Mouse (Mus musculus) kidney, embryonic 16.5 days (tissue): ENCODE measurements at regions not wholly inside any gene's neighbourhood (a gene's known extent, or its start where the extent isn't known, plus 50 kb on each side); places are given as distances from the start of the nearest gene placed in this dataset.

Source experiments
- ATAC-seq: fragments of 200-750 bp; cut with Nextera tagmentation; 2 replicates; pipeline ENCODE4 v1.8.0; 2017; ENCODE audit warnings: moderate TSS enrichment; ENCODE audit not compliant: low FRiP score, low TSS enrichment
- H3K27ac ChIP-seq: fragments of 300-500 bp; sonication (generic); 2 replicates; pipeline ENCODE4 v1.5.1; 2014; ENCODE audit warnings: low read length
- H3K27me3 ChIP-seq: fragments of 300-500 bp; sonication (generic); 2 replicates; pipeline ENCODE4 v1.6.1; 2014; ENCODE audit warnings: low read length, control low read depth, mixed read lengths; ENCODE audit not compliant: insufficient read depth
- H3K36me3 ChIP-seq: fragments of 300-500 bp; sonication (generic); 2 replicates; pipeline ENCODE4 v1.6.1; 2014; ENCODE audit warnings: low read length, control low read depth, mixed read lengths; ENCODE audit not compliant: insufficient read depth
- H3K4me1 ChIP-seq: fragments of 300-500 bp; sonication (generic); 2 replicates; pipeline ENCODE4 v1.6.1; 2014; ENCODE audit warnings: low read length, control low read depth, mixed read lengths; ENCODE audit not compliant: insufficient read depth
- H3K4me2 ChIP-seq: fragments of 300-500 bp; sonication (generic); replicated peaks from 2 replicates; pipeline ENCODE4 v1.6.1; 2014; ENCODE audit warnings: low read depth, low read length
- H3K4me3 ChIP-seq: fragments of 300-500 bp; sonication (generic); 2 replicates; pipeline ENCODE4 v1.5.1; 2014; ENCODE audit warnings: mild to moderate bottlenecking, low read length
- H3K9ac ChIP-seq: fragments of 300-500 bp; sonication (generic); replicated peaks from 2 replicates; pipeline ENCODE4 v1.6.1; 2014; ENCODE audit warnings: low read length
- H3K9me3 ChIP-seq: fragments of 300-500 bp; sonication (generic); 2 replicates; pipeline ENCODE4 v1.6.1; 2016; ENCODE audit warnings: low read length, control low read depth
- WGBS: fragments of 180-500 bp; shearing (Covaris S2); extraction: QIAGEN DNeasy Blood & Tissue Kit; methylation state at CpG from one replicate; pipeline ENCODE4 v1.1.7; 2014; 5-methylcytosine and 5-hydroxymethylcytosine counted together

DNA sequence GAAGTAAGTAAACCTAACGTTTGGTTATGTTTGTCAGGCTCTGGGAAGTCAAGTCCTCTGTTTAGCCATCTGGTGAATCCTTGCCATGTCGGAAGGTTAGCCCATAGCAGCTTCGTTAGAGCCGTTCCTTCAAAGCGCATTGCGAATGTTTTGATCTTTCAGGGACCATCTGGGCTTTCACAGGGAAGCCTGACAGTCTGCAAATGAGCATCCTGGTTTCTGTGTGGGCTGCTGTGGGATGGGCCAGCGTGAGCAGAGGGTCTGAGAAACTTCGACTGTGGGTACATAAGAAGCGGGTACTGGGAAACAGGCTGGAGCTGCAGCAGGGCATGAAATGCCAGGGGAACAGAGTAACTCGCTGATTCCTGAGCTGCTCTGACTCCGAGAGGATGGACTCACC lies 274.7 kb upstream of the Nr2f2 start:
- H3K4me2 ChIP-seq, result no peak overlapping the region
- no peak for ATAC-seq
- no peaks in the 10 kb centered on the region for H3K36me3 ChIP-seq
- H3K9ac ChIP-seq, result 0 out of 2 replicates have a peak overlapping the region, but pooled peaks have one; percentile 44
- no peaks in the 10 kb centered on the region for H3K9me3 ChIP-seq
- H3K27me3 ChIP-seq, result no peaks in the 10 kb centered on the region
- H3K27ac ChIP-seq, result no peak overlapping the region
- peaks cover 32% of the 10 kb centered on the region for H3K4me1 ChIP-seq
- no peak overlapping the region for H3K4me3 ChIP-seq
- WGBS, result 40% methylated on average over 11 of the region's 11 CpGs

DNA sequence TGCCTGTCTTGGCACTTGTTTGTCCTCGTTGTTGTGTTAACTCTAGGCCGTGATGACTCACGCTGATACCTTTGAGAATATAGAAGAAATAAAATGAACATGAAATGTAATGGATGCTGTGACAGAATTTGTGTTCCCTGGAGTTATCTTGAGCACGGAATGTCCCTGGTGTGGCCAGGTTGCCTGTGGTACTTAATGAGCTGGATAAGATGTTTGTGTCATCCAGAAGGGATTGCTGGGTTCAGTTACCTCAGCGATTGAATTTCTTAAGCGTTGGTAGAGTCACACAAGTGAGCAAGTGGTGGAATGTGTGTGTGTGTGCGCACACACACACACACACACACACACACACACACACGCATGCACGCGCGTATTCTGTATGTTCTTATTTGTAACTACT lies 274.0 kb upstream of the Nr2f2 start:
- H3K27ac ChIP-seq, result no peak overlapping the region
- H3K9ac ChIP-seq, result no peak overlapping the region
- no peaks in the 10 kb centered on the region for H3K27me3 ChIP-seq
- peaks cover 32% of the 10 kb centered on the region for H3K4me1 ChIP-seq
- H3K4me2 ChIP-seq, result no peak overlapping the region
- no peak overlapping the region for H3K4me3 ChIP-seq
- WGBS, result 43% methylated on average over 11 of the region's 11 CpGs
- no peak for ATAC-seq
- no peaks in the 10 kb centered on the region for H3K36me3 ChIP-seq
- no peaks in the 10 kb centered on the region for H3K9me3 ChIP-seq

DNA sequence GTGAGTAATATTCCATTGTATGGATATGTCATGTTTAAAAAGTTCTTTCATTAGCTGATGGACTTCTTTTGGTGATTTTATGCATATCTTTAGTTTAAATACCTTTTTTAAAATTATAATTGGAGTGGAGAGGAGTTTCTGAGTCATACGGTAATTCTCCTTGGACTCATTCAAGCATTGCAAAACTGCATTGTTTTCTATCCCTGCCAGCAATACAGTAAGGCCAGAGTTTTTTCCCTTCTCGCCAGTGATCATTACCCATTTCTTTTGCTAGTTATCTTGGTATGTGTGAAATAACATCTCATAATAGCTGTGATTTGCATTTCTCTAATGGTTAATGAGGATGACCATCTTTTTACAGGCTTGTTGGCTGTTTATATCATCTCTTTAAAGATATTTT lies 271.6 kb upstream of the Nr2f2 start:
- 68% methylated on average over 2 of the region's 2 CpGs for WGBS
- ATAC-seq, result no peak
- Histone ChIP-seq H3K27me3 (no peaks in the 10 kb centered on the region), H3K27ac (no peak overlapping the region), H3K9ac (no peak overlapping the region), H3K4me1 (peaks cover 28% of the 10 kb centered on the region), H3K4me2 (no peak overlapping the region), H3K4me3 (no peak overlapping the region), H3K9me3 (no peaks in the 10 kb centered on the region), H3K36me3 (no peaks in the 10 kb centered on the region)

DNA sequence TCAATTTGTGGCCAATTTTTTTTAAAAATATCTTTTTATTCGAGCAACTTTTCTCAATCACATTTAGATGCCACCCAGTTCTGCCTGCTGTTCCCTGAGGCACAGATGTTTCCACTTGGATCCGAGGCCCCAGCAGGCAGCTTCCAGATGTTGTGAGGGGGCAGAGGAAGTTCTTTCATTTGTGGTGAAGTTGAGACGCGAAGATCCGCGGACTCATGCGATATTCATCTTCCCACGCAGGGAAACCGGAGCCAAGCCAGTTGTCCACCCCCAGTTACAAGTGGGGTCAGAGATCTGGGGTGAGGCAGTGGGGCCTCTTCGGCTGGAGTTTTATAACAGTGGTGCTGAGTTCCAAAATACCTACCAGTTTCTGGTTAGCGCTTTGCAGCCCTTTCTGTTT lies 267.5 kb upstream of the Nr2f2 start:
- no peaks in the 10 kb centered on the region for H3K9me3 ChIP-seq
- peaks cover 12% of the 10 kb centered on the region for H3K4me1 ChIP-seq
- no peaks in the 10 kb centered on the region for H3K27me3 ChIP-seq
- no peaks in the 10 kb centered on the region for H3K36me3 ChIP-seq
- WGBS, result 14% methylated on average over 11 of the region's 11 CpGs
- 0 out of 2 replicates have a peak overlapping the region, but pooled peaks have one; percentile 11 for H3K4me2 ChIP-seq
- H3K27ac ChIP-seq, result peak overlapping the region; percentile 25; the same call in 1 of the 2 replicates
- no peak overlapping the region for H3K9ac ChIP-seq
- no peak overlapping the region for H3K4me3 ChIP-seq
- ATAC-seq, result 0 out of 2 replicates have a peak, but pooled peaks have one; percentile 19

DNA sequence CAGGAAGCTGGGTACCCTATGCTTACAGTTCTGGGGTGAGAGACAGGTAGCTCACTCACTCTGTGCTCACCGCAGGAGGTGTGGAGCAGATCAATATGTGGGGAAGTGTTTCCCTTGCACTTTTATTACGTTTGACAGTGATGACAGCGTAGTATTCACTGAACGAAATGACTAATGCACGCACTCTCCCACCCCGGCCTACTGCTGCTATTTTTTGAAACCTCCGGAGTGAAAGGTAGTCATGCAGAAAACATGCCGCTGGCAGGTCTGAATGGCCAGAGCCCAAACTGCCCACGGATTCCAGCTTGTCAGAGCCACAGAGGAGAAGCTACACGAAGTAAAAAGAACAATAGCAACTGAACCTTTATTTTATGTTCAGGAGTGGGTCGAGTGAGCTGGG lies 267.0 kb upstream of the Nr2f2 start:
- 17% methylated on average over 11 of the region's 11 CpGs for WGBS
- no peaks in the 10 kb centered on the region for H3K36me3 ChIP-seq
- peak; percentile 51 for ATAC-seq
- H3K4me2 ChIP-seq, result peak overlapping the region; percentile 11; the same call in 1 of the 2 replicates
- H3K4me1 ChIP-seq, result peaks cover 12% of the 10 kb centered on the region
- no peaks in the 10 kb centered on the region for H3K27me3 ChIP-seq
- H3K4me3 ChIP-seq, result no peak overlapping the region
- no peaks in the 10 kb centered on the region for H3K9me3 ChIP-seq
- no peak overlapping the region; the same call in 1 of the 2 replicates for H3K9ac ChIP-seq
- peak overlapping the region; percentile 25; the same call in 1 of the 2 replicates for H3K27ac ChIP-seq

DNA sequence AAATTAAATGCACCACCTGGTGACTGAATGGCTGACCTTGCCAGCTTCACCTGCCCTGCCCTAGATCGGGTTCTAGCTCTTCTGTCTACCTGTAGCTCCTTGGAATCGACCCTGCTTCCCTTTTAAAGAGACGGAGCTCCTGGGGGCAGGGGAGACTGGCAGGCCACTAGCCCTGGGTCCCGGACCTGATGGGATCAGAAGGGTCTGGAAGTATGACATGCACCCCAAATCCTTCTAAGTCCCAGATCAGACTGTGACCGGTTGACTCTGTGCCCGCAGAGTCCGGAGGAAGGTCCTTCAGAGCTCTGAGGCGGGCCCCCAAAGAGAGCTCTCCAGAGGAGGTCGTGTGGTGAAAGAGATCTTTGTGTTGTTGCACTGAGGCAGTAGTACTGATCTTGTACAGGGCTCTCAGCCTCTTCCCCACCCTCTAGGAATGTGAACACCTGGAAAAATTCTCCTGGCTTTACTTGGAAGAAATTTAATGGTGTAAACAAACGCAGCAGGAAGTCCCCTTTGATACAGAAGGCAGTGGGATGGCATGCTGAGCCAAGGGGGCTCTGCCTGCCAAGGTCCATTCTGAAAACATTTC lies 259.2 kb upstream of the Nr2f2 start:
- Histone ChIP-seq H3K27me3 (no peaks in the 10 kb centered on the region), H3K4me2 (peak overlapping the region; percentile 62), H3K4me3 (peak overlapping the region; percentile 35), H3K36me3 (no peaks in the 10 kb centered on the region), H3K9ac (peak overlapping the region; percentile 59), H3K27ac (peak overlapping the region; percentile 77), H3K9me3 (no peaks in the 10 kb centered on the region), H3K4me1 (peaks cover 27% of the 10 kb centered on the region)
- ATAC-seq, result peak; percentile 63; the same call in 1 of the 2 replicates
- WGBS, result 16% methylated on average over 10 of the region's 10 CpGs

DNA sequence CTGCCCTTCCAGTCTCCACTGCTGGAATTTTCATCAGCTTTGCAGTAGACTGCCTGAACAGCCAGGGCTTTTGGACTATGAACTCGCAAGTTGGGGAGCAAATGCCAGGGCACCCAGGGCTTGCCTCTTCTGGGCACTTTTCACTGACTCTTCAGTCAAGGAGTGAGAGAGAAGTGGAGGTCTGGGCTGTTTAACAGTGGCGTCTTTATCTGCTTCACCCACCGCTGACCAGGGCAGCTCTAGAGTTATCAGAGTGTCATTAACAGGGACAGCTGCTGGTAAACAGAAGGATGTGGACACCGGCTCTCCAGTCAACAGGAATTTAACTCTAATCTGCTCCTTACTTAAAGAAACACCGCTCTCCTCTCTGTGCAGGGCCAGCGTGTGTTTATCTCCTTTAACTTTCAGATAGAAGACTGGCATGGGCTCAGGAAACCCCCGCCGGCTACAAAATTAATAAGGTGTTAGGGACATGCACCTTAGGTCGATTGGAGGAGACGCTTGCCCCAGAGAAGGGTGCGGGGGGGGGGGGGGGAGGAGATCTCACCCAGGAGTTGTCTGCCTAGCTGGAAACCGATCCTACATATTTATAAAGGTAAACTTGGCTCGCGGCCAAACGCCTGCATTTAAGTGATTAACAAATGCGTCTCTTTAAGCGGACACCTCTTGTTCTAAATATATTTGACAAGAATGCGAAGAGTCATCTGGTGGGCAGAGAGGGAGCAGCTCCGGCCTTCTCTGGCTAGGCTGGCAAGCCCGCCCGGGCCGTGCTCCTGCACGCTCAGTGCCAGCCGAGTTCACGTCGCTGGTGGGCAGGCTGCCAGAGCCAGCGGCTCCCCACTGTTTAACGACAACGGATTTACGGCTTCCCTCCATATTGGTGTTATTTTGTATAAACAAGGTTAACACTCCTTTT lies 258.4 kb upstream of the Nr2f2 start:
- Histone ChIP-seq H3K36me3 (no peaks in the 10 kb centered on the region), H3K9ac (peak overlapping the region; percentile 59)

DNA sequence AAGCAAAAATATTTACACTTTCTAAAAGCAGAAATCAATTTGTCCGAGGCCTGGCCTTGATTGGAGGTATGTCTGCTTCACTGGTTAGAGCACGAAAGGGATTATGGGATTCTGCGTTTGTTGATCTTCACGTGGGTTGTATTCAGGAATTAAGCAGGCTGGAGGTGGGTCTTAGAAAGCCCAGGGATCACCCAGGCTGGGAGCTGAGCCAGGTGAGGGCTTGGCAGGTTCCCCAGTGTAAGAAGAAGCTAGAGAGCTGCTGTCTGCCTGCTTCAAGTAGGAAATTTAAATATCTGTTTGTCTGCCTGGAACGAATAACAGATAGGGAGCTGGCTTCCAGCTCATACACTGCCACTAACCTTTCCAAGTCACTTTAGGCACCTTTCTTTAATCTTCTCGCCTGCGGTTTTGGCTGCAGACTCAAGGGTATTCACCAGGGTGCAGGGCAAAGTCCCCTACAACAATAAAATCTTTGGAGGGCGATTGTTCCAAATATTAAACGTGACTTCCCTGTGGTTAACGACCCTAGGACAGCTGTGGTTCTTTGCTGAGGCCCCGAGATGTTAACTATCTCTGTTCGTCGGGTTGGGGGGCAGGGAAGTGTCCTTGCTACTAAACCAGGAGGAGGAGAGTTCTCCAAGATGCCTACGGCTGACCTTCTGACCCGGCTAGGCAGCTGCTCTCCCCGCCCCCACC lies 257.6 kb upstream of the Nr2f2 start:
- H3K36me3 ChIP-seq, result no peaks in the 10 kb centered on the region
- no peak overlapping the region for H3K4me3 ChIP-seq
- H3K27me3 ChIP-seq, result no peaks in the 10 kb centered on the region
- WGBS, result 13% methylated on average over 16 of the region's 16 CpGs
- H3K27ac ChIP-seq, result peak overlapping the region; percentile 77
- no peaks in the 10 kb centered on the region for H3K9me3 ChIP-seq
- peak overlapping the region; percentile 62 for H3K4me2 ChIP-seq
- ATAC-seq, result peak; percentile 60; the same call in 1 of the 2 replicates
- H3K9ac ChIP-seq, result peak overlapping the region; percentile 25; the same call in 1 of the 2 replicates
- peaks cover 27% of the 10 kb centered on the region for H3K4me1 ChIP-seq

More for the DNA sequence above, 258.4 kb upstream of the Nr2f2 start:
- Histone ChIP-seq H3K4me3 (peak overlapping the region; percentile 35), H3K27ac (peak overlapping the region; percentile 77), H3K4me2 (peak overlapping the region; percentile 62), H3K27me3 (no peaks in the 10 kb centered on the region), H3K4me1 (peaks cover 27% of the 10 kb centered on the region), H3K9me3 (no peaks in the 10 kb centered on the region)
- under 1% methylated on average over 29 of the region's 30 CpGs for WGBS
- ATAC-seq, result peak; percentile 77

DNA sequence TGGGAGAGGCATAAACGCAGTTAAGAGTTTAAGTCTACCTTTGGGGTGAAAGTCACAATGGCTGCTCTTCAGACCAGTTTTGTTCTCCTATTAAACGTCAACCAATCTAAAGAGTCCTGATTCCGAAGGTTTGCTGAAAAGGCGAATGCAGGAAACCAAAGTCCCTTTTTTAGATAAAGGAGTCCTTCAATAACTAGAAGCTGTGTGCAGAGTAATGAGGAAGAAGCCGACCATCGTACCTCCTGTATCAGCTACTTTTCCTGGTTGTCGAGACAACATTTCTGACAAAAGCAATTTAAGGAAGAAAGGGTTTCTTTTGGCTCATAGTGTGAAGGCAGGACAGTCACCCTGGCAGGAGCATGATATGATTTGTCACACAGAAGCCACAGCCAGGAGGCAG lies 252.9 kb upstream of the Nr2f2 start:
- Histone ChIP-seq H3K9ac (no peak overlapping the region), H3K36me3 (no peaks in the 10 kb centered on the region), H3K4me1 (peaks cover 7% of the 10 kb centered on the region), H3K27me3 (no peaks in the 10 kb centered on the region), H3K4me2 (no peak overlapping the region), H3K27ac (no peak overlapping the region), H3K4me3 (no peak overlapping the region), H3K9me3 (no peaks in the 10 kb centered on the region)
- ATAC-seq, result no peak
- 89% methylated on average over 7 of the region's 7 CpGs for WGBS
